Mouse (Mus musculus): ENCODE measurements at regions not wholly inside any gene's neighbourhood (a gene's known extent, or its start where the extent isn't known, plus 50 kb on each side); places are given as distances from the start of the nearest gene placed in this dataset.

- no peak for DNase-seq
- H3K9me3 ChIP-seq (ENCODE audit: control insufficient read depth, low read length): no peaks in the 10 kb centered on the region
- ATAC-seq (ENCODE audit: low FRiP score, low TSS enrichment): no peak
- H3K27me3 ChIP-seq (ENCODE audit: control insufficient read depth, insufficient read depth, low read length): no peaks in the 10 kb centered on the region
- WGBS: 55% methylated on average over 6 of the region's 6 CpGs
- no peaks in the 10 kb centered on the region for H3K36me3 ChIP-seq (ENCODE audit: control insufficient read depth, insufficient read depth, low read length)
- no peak overlapping the region for H3K27ac ChIP-seq (replicated peaks; ENCODE audit: low read depth, low read length)
- no peaks in the 10 kb centered on the region for H3K4me1 ChIP-seq (ENCODE audit: control insufficient read depth, insufficient read depth, low read length)
- H3K4me3 ChIP-seq (replicated peaks; ENCODE audit: low read depth, low read length): no peak overlapping the region
- no peak overlapping the region for H3K9ac ChIP-seq (replicated peaks; ENCODE audit: low read length)
- H3K4me2 ChIP-seq (ENCODE audit: low read length): no peak overlapping the region
Measured at GRCm38 (mm10) chr3:147531608-147532180, 679.5 kb downstream of the Ttll7 start.
